Mouse (Mus musculus): ENCODE measurements around the gene Alk. TPM values are rescaled to one million over a fixed set of nuclear protein-coding genes. Genes with fewer than 3 reads are reported as not detected.

The Alk gene
- total RNA-seq, 2 experiments from 2014 or later, result 7.4 to 9.1 TPM

DNA sequence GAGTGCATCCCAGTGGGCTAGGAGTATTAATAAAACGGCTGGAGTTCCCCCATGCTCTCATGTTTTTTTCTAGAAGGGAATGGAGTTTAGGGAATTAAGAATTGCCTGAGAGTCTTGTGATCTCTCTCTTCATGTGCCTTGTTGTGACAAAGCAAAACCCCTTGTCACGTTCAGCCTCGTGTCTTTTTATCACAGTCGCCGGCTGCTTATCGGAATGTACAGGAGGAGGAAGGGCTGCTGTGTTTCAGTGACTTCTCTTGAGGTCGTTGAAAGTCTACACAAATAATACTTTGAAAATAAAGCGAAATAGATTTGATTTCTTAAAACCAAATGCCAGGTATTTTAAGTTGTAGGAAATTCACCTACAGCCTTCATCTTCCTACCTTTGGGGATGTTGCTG, 740.4 kb downstream of the Alk start:
- intact Hi-C loops (cut with DNase I), result no loop called here
- DNase-seq, result no peak

DNA sequence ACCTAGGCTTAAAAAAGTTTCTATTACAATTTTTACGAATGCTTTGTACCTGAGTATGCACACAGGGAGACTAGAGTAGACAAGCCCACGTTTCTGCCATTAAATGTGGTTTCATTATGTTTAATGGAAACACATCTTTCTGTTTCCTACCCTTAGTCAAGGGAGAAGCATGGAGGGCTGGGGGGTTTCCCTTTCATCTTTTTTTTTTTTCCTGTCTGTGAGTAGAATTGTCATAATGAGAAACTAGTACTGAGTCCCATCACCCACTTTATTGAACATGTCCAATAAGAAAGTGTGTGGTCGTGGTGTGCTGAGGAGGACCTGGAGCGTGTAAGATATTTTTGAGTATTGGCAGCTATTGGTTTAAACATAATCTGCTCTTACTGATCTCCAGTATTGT, 741.5 kb downstream of the Alk start:
- no peak for DNase-seq
- intact Hi-C loops (cut with DNase I), result no loop called here

DNA sequence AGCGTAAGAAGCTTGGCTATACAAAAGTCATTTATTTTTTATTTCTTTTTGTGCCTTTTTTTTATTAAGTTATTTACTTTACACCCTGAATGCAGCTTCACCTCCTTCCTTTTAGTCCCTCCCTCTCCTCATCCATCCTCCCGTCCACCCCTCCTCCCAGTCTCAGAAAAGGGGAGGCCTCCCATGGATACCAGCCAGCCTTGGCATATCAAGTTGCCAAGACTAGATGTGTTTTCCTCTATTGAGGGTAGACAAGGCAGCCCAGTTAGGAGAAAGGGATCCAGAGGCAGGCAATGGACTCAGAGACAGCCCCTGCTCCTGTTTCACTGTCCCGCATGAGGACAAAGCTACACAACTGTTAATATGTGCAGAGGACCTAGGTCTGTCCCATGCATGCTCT, 742.2 kb downstream of the Alk start:
- no peak for DNase-seq
- intact Hi-C loops (cut with DNase I), result no loop called here

GRCm38 (mm10) chr17:71831960-71832359, 772.5 kb downstream of the Alk start:
- intact Hi-C loops (cut with DNase I), result no loop called here
- DNase-seq, result no peak

DNA sequence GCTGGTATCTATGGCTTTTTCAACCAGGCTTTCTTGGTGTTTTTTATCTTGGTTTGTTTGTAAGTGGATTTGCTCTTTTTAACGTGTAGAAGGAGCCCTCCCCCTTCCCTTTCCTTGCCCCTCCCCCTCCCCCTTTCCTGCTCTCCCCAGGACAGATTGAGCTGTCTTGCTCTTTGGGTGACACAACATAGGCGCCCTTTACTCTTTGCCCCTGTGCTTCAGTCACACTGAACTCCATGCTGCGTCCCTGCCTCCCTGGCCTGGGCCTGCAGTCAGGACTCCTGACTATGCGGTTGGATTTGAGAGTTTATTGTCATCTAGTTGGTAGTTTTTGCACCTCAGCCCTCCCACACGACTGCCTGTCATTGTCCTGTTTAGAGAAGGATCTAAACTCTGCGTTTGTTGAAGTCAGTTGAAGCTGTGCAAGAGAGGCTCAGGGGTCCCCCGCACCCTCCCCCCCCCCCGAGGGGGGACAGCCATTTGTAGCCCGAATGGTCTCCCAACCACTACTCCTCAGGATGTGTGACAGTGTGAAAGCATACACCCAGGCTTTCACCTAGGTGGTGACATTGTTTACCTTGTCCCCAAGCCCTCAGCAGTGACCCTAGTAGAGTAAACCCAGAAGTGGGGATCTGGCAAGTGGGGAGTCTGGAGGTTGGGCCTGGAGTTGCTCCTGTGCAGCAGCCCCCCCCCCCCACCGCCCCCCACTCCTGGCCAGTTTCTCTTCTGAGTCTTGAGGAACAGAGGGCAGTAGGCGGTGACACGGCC, 775.6 kb downstream of the Alk start:
- intact Hi-C loops (cut with DNase I), result no loop called here
- DNase-seq, result no peak

DNA sequence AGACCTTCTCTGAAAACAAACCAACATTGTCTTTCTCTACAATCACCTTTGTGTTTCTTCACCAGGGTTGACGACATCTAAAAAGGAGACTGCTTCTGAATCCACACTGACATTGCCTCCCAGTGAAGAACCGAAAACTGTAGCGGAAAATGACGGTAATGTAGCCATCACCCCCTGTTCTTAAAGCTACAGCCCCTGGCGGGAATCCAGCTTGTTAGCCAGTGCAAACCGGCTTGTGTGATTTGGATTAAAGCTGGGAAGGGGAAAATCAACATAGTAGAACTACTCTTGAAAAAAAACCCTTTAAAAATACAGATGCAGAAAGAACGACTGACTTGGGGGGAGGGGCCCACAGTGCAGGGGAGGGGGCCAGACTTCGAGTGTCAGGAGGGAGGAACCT, 776.8 kb downstream of the Alk start:
- peak; percentile 23 for DNase-seq
- intact Hi-C loops (cut with DNase I), result no loop called here

DNA sequence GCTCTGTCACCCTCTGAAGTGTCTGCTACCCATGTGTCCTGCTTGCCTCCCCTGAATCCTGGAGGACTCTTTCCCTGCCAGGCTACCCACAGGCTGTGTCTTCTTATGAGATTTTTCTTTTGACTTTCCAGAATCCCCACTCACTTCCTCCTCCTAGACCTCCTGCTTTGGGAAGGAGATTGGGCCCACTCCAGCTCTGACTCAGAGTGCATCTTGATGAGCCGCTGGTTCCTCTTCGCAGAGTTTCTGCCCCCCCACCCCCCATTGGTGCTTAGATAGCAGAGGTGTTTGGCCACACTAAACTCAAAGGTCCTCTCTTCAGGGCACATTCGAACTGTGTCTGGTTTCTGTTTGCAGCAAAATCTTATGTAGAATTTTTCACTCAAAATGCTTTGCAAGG, 777.8 kb downstream of the Alk start:
- DNase-seq, result no peak
- intact Hi-C loops (cut with DNase I), result no loop called here

- no peak for DNase-seq
- intact Hi-C loops (cut with DNase I), result no loop called here
Observed at GRCm38 (mm10) chr17:71823622-71824306, 780.7 kb downstream of the Alk start.

Other genes with a start within 250 kb of the Alk start
- gene Ypel5, start 231.8 kb upstream of the Alk start, total RNA-seq (2021), result 10 to 100 TPM; 53.1 to 53.7 TPM

Data from left cerebral cortex, postnatal 4 days (tissue).